Mouse (Mus musculus) hindbrain, embryonic 10.5 days (tissue): ENCODE measurements around the gene Elf5. TPM values are rescaled to one million over a fixed set of nuclear protein-coding genes. Genes with fewer than 3 reads are reported as not detected.
A peak's percentile ranks its signal among the peaks of the same experiment; 100 is the strongest.

ENCODE experiments used
- DNase-seq: peaks from one replicate; pipeline ENCODE4 v3.0.0-alpha.2; 2017; ENCODE audit warnings: low spot score
- H3K27ac ChIP-seq: fragments of 300-500 bp; sonication (generic); 2 replicates; pipeline ENCODE4 v1.5.1; 2016; ENCODE audit warnings: mild to moderate bottlenecking, moderate library complexity
- H3K27me3 ChIP-seq: fragments of 300-500 bp; sonication (generic); 2 replicates; pipeline ENCODE4 v1.6.1; 2016; ENCODE audit warnings: mild to moderate bottlenecking; ENCODE audit not compliant: poor library complexity, insufficient read depth, severe bottlenecking
- H3K36me3 ChIP-seq: fragments of 300-500 bp; sonication (generic); 2 replicates; pipeline ENCODE4 v1.6.1; 2016; ENCODE audit warnings: mild to moderate bottlenecking, moderate library complexity
- H3K4me1 ChIP-seq: fragments of 300-500 bp; sonication (generic); replicated peaks from 2 replicates; pipeline ENCODE4 v1.6.1; 2016; ENCODE audit warnings: mild to moderate bottlenecking
- H3K4me3 ChIP-seq: fragments of 300-500 bp; sonication (generic); 2 replicates; pipeline ENCODE4 v1.5.1; 2016; ENCODE audit warnings: mild to moderate bottlenecking, moderate library complexity
- H3K9me3 ChIP-seq: fragments of 300-500 bp; sonication (generic); 2 replicates; pipeline ENCODE4 v1.6.1; 2016; ENCODE audit warnings: mild to moderate bottlenecking, moderate library complexity
- WGBS: fragments of 180-500 bp; shearing (Covaris S2); methylation state at CpG from one replicate; pipeline ENCODE4 v1.1.7; 2016; 5-methylcytosine and 5-hydroxymethylcytosine counted together
- polyA plus RNA-seq: library from polyadenylated mRNA; unstranded; fragments of >200 nt; fragmentation: Nextera tagmentation; extraction: Ambion mirVana; gene quantifications from 2 replicates; pipeline ENCODE4 v1.2.1, GENCODE M21; 2016

Elf5 gene
- polyA plus RNA-seq, 1 experiment from 2014 or later, result not detected

- WGBS, result 65% methylated on average over 6 of the region's 6 CpGs
- Histone ChIP-seq H3K27me3 (no peaks in the 10 kb centered on the region), H3K9me3 (no peaks in the 10 kb centered on the region), H3K4me3 (no peak overlapping the region), H3K27ac (no peak overlapping the region), H3K36me3 (no peaks in the 10 kb centered on the region), H3K4me1 (peaks cover 8% of the 10 kb centered on the region; the same call in 1 of the 2 replicates)
- peak; percentile 48 for DNase-seq
Observed at GRCm38 (mm10) chr2:103445776-103446175, 34.3 kb downstream of the Elf5 start.

DNA sequence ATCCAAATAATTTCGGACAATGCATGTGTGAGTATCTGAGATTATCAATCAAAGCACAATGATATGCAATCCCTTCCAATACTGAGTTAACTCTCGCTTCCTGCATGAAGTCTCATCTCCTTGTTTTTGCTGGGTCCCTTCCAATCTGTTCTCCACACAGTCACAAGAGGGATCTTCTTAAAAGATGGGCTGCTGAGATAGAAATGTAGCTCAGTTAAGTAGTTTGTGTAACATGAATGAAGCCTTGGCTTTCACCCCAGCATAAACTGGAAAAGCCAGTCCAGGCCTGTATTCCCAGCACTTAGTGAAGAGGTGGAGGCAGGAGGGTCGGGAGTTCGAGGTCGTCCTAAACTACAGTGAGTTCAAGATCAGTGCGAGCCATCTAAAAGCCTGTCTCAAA is 34.8 kb downstream of the Elf5 start:
- WGBS, result 91% methylated on average over 6 of the region's 6 CpGs
- H3K4me3 ChIP-seq, result no peak overlapping the region
- H3K27ac ChIP-seq, result no peak overlapping the region
- peaks cover 8% of the 10 kb centered on the region; the same call in 1 of the 2 replicates for H3K4me1 ChIP-seq
- H3K27me3 ChIP-seq, result no peaks in the 10 kb centered on the region
- no peaks in the 10 kb centered on the region for H3K9me3 ChIP-seq
- no peak for DNase-seq
- no peaks in the 10 kb centered on the region for H3K36me3 ChIP-seq

GRCm38 (mm10) chr2:103448947-103449560 is 37.6 kb downstream of the Elf5 start:
- H3K27ac ChIP-seq, result no peak overlapping the region
- peaks cover 8% of the 10 kb centered on the region; the same call in 1 of the 2 replicates for H3K4me1 ChIP-seq
- no peak overlapping the region for H3K4me3 ChIP-seq
- WGBS, result 62% methylated on average over 14 of the region's 14 CpGs
- H3K36me3 ChIP-seq, result peaks cover 17% of the 10 kb centered on the region
- H3K27me3 ChIP-seq, result no peaks in the 10 kb centered on the region
- no peak for DNase-seq
- H3K9me3 ChIP-seq, result no peaks in the 10 kb centered on the region

- Histone ChIP-seq H3K9me3 (no peaks in the 10 kb centered on the region), H3K4me1 (peaks cover 7% of the 10 kb centered on the region; the same call in 1 of the 2 replicates), H3K36me3 (peaks cover 25% of the 10 kb centered on the region), H3K27ac (no peak overlapping the region), H3K27me3 (no peaks in the 10 kb centered on the region), H3K4me3 (no peak overlapping the region)
- no peak for DNase-seq
- WGBS, result 89% methylated on average over 7 of the region's 7 CpGs
Observed at GRCm38 (mm10) chr2:103449813-103450212, 38.3 kb downstream of the Elf5 start.

DNA sequence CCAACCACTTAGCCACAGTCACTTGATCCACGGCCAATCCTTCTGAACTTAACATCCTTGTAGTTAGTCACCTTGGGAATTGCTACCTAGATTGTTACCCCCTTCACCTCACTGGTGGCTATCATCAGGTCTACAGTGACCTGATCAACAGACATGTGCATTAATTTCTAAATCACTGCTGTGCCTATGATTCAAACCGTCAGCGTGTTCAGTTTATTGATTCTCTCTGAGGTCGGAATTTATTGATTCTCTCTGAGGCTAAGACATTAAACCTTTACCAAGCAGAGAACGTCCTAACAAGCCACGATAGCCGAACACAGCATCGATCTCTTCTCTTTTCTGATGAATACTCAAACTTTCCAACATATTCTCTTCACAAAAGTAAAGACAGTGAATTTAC is 38.8 kb downstream of the Elf5 start:
- DNase-seq, result no peak
- Histone ChIP-seq H3K27ac (no peak overlapping the region), H3K9me3 (no peaks in the 10 kb centered on the region), H3K4me3 (no peak overlapping the region), H3K4me1 (peaks cover 5% of the 10 kb centered on the region; the same call in 1 of the 2 replicates), H3K36me3 (peaks cover 29% of the 10 kb centered on the region), H3K27me3 (no peaks in the 10 kb centered on the region)
- 93% methylated on average over 8 of the region's 8 CpGs for WGBS

DNA sequence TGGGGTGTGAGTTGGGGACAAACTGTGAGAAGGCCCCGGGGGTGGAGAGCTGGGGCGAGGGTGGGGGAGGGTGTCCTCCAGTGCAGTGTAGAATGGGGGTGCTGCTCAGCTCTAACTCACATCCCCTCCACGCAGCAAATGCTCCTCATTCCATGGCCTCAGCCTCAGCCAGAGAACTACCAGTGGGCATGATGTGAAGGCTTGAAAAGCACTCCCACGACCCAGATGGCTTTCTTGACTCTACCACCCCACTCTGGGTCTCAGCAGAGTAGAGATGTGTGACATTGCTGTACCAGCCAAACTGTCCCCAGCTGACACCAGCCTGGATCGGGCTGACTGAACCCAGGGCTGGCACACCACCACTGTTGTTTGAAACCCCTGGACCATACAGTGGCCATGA is 41.1 kb downstream of the Elf5 start:
- H3K27ac ChIP-seq, result no peak overlapping the region
- WGBS, result 87% methylated on average over 5 of the region's 5 CpGs
- peaks cover 5% of the 10 kb centered on the region; the same call in 1 of the 2 replicates for H3K4me1 ChIP-seq
- DNase-seq, result no peak
- no peaks in the 10 kb centered on the region for H3K9me3 ChIP-seq
- H3K27me3 ChIP-seq, result no peaks in the 10 kb centered on the region
- H3K36me3 ChIP-seq, result peaks cover 49% of the 10 kb centered on the region
- H3K4me3 ChIP-seq, result no peak overlapping the region

DNA sequence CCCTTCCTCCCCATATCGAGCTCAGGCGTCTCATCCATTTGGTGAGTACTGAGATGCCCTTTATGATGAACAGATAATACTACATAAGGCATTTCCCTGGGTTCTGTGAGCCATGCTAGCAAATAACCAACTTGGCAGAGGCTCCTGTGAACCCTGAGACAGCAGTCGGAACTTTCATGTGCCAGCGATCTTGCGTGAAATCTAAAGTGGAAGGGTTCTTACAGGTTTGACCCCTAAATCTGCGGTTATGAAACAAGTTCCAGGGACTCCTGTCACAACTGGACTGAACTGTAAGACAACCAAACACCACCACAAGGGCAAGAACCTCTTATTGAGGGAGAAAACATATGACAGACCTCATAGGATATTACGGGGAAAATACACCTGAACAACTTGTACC is 44.3 kb downstream of the Elf5 start:
- no peaks in the 10 kb centered on the region for H3K4me1 ChIP-seq
- H3K36me3 ChIP-seq, result peaks cover 81% of the 10 kb centered on the region
- H3K4me3 ChIP-seq, result no peak overlapping the region
- no peak overlapping the region for H3K27ac ChIP-seq
- 97% methylated on average over 7 of the region's 7 CpGs for WGBS
- DNase-seq, result no peak
- H3K27me3 ChIP-seq, result no peaks in the 10 kb centered on the region
- no peaks in the 10 kb centered on the region for H3K9me3 ChIP-seq

- Histone ChIP-seq H3K9me3 (no peaks in the 10 kb centered on the region), H3K27ac (no peak overlapping the region), H3K27me3 (no peaks in the 10 kb centered on the region), H3K4me3 (no peak overlapping the region), H3K36me3 (peaks cover 87% of the 10 kb centered on the region), H3K4me1 (0 out of 2 replicates have a peak, but pooled peaks cover 3% of the 10 kb centered on the region)
- peak; percentile 80 for DNase-seq
- WGBS, result 32% methylated on average over 10 of the region's 10 CpGs
Observed at GRCm38 (mm10) chr2:103456646-103457045, 45.2 kb downstream of the Elf5 start.

DNA sequence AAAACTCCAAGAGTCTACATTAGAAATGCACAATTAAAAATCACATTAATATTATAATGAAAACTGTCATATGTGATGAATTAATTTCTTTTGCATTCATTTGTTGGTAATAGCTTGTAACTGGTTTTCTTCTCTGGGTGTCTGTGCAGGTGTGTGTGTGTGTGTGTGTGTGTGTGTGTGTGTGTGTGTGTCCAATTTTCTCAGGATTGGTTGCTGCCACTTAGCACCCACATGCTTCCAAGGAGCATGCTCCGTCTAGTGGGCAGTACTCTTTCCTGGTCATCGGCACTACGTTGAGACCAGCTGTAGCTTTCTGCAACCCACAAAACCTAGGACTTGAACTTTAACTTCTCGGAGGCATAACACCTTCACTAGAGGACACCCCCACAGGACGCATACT is 45.6 kb downstream of the Elf5 start:
- Histone ChIP-seq H3K27me3 (no peaks in the 10 kb centered on the region), H3K4me1 (0 out of 2 replicates have a peak, but pooled peaks cover 3% of the 10 kb centered on the region), H3K27ac (no peak overlapping the region), H3K9me3 (no peaks in the 10 kb centered on the region), H3K4me3 (no peak overlapping the region), H3K36me3 (peaks cover 91% of the 10 kb centered on the region)
- WGBS, result 88% methylated on average over 5 of the region's 5 CpGs
- DNase-seq, result no peak

DNA sequence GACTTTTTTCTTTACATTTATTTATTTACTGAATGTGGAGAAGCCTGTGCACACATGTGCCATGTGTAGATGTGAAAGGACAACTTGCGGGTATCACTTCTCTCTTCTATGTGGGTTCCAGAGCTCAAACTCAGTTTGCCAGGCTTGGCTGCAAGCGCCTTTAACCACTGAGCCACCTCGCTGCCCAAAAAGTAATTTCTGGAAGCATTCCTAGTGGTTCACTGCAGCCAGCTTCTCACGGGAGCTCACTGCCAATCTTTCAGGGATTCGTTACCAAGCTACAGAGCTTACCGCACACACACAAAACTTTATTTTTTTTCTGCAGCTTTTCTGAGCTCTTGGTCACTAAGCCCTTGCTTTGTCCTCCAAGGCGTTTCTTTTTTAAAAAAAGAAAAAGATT is 46.1 kb downstream of the Elf5 start:
- Histone ChIP-seq H3K27ac (no peak overlapping the region), H3K4me1 (0 out of 2 replicates have a peak, but pooled peaks cover 3% of the 10 kb centered on the region), H3K4me3 (no peak overlapping the region), H3K27me3 (no peaks in the 10 kb centered on the region), H3K36me3 (peaks cover 94% of the 10 kb centered on the region), H3K9me3 (no peaks in the 10 kb centered on the region)
- WGBS, result 92% methylated on average over 7 of the region's 7 CpGs
- no peak for DNase-seq

DNA sequence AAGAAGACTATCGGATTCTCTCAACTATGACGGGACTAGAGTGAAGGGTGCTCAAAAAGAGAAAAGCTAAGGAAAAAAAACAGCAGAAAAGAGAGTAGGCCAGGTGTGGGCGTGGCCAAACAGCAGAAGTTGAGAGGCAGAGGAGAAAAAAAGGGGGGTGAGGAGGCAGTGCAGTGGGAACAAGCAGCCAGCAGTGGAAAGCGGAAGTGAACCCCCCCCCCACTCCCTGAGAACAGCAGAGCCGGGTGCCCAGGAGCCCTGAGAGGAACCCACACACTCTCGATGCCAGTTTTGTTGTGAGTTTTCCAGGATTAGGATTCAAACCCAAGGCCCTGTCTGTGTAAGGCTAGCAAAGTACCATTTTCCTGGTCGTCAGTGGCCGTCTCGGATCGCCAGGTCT is 47.6 kb downstream of the Elf5 start:
- H3K4me3 ChIP-seq, result no peak overlapping the region
- no peaks in the 10 kb centered on the region for H3K9me3 ChIP-seq

GRCm38 (mm10) chr2:103461210-103461609 is 49.7 kb downstream of the Elf5 start:
- no peak for DNase-seq
- H3K4me1 ChIP-seq, result 0 out of 2 replicates have a peak, but pooled peaks cover 3% of the 10 kb centered on the region
- H3K27ac ChIP-seq, result peak overlapping the region; percentile 64; the same call in 1 of the 2 replicates
- H3K36me3 ChIP-seq, result peaks cover 91% of the 10 kb centered on the region
- 81% methylated on average over 8 of the region's 8 CpGs for WGBS
- H3K4me3 ChIP-seq, result no peak overlapping the region
- H3K27me3 ChIP-seq, result no peaks in the 10 kb centered on the region
- H3K9me3 ChIP-seq, result no peaks in the 10 kb centered on the region

More for the DNA sequence above, 47.6 kb downstream of the Elf5 start:
- Histone ChIP-seq H3K36me3 (peaks cover 94% of the 10 kb centered on the region), H3K4me1 (0 out of 2 replicates have a peak, but pooled peaks cover 3% of the 10 kb centered on the region), H3K27ac (no peak overlapping the region), H3K27me3 (no peaks in the 10 kb centered on the region)
- 94% methylated on average over 10 of the region's 10 CpGs for WGBS
- no peak for DNase-seq

GRCm38 (mm10) chr2:103461743-103462142 is 50.3 kb downstream of the Elf5 start:
- WGBS, result 56% methylated on average over 9 of the region's 9 CpGs
- H3K27me3 ChIP-seq, result no peaks in the 10 kb centered on the region
- H3K27ac ChIP-seq, result no peak overlapping the region
- H3K4me3 ChIP-seq, result no peak overlapping the region
- peak; percentile 31 for DNase-seq
- no peaks in the 10 kb centered on the region for H3K9me3 ChIP-seq
- H3K36me3 ChIP-seq, result peaks cover 92% of the 10 kb centered on the region
- 0 out of 2 replicates have a peak, but pooled peaks cover 3% of the 10 kb centered on the region for H3K4me1 ChIP-seq
